Mouse (Mus musculus): ENCODE measurements around the gene Itgax.
"Not testable (repeated sequence)": the region's sequence is repeated elsewhere in the genome, so short reads cannot be mapped to it uniquely, and the experiment has no call there.

Gene Itgax

GRCm38 (mm10) chr7:128128741-128129720, at the start of gene Itgax:
Itgax (plus strand) TSS chr7:128129547.
- DNase-seq = no peak

GRCm38 (mm10) chr7:128080012-128080411, 49.3 kb upstream of the Itgax start:
- DNase-seq = no peak

- DNase-seq = no peak
These were observed 40.2 kb upstream of the Itgax start for GRCm38 (mm10) chr7:128089141-128089540.

- no peak for DNase-seq
These were observed 31.2 kb upstream of the Itgax start for GRCm38 (mm10) chr7:128098135-128098534.

GRCm38 (mm10) chr7:128100742-128101357, 28.5 kb upstream of the Itgax start:
- no peak for DNase-seq

- DNase-seq = no peak
These were observed 24.1 kb upstream of the Itgax start for GRCm38 (mm10) chr7:128105246-128105645.

- DNase-seq = no peak
These were observed 21.9 kb upstream of the Itgax start for GRCm38 (mm10) chr7:128107462-128107861.

- DNase-seq = no peak
These were observed 19.0 kb upstream of the Itgax start for GRCm38 (mm10) chr7:128110314-128110713.

GRCm38 (mm10) chr7:128112131-128112530, 17.2 kb upstream of the Itgax start:
- no peak for DNase-seq

- no peak for DNase-seq
These were observed 14.8 kb upstream of the Itgax start for GRCm38 (mm10) chr7:128114371-128115105.

- no peak for DNase-seq
These were observed 14.0 kb upstream of the Itgax start for GRCm38 (mm10) chr7:128115211-128115958.

GRCm38 (mm10) chr7:128116396-128116795, 13.0 kb upstream of the Itgax start:
- DNase-seq = no peak

GRCm38 (mm10) chr7:128119726-128120490, 9.4 kb upstream of the Itgax start:
- DNase-seq = no peak

GRCm38 (mm10) chr7:128132148-128132547, 2.8 kb downstream of the Itgax start:
- DNase-seq = no peak

- DNase-seq = no peak
These were observed 4.2 kb downstream of the Itgax start for GRCm38 (mm10) chr7:128133596-128133995.

- no peak for DNase-seq
These were observed 7.6 kb downstream of the Itgax start for GRCm38 (mm10) chr7:128136927-128137326.

GRCm38 (mm10) chr7:128139611-128140010, 10.3 kb downstream of the Itgax start:
- no peak for DNase-seq

GRCm38 (mm10) chr7:128150970-128151369, 21.6 kb downstream of the Itgax start:
- DNase-seq = no peak

GRCm38 (mm10) chr7:128154076-128154475, 24.7 kb downstream of the Itgax start, which contains the start of gene Itgad:
Itgad (plus strand) TSS chr7:128154376.
- no peak for DNase-seq

GRCm38 (mm10) chr7:128154924-128155323, 25.6 kb downstream of the Itgax start:
- DNase-seq = no peak

GRCm38 (mm10) chr7:128158688-128159354, 29.5 kb downstream of the Itgax start:
- not testable (repeated sequence) for DNase-seq

Data from lung, postnatal 14 days (tissue).